Comparison of ENCODE assay signal across 8 mouse cellular contexts in the genomic region with DNA sequence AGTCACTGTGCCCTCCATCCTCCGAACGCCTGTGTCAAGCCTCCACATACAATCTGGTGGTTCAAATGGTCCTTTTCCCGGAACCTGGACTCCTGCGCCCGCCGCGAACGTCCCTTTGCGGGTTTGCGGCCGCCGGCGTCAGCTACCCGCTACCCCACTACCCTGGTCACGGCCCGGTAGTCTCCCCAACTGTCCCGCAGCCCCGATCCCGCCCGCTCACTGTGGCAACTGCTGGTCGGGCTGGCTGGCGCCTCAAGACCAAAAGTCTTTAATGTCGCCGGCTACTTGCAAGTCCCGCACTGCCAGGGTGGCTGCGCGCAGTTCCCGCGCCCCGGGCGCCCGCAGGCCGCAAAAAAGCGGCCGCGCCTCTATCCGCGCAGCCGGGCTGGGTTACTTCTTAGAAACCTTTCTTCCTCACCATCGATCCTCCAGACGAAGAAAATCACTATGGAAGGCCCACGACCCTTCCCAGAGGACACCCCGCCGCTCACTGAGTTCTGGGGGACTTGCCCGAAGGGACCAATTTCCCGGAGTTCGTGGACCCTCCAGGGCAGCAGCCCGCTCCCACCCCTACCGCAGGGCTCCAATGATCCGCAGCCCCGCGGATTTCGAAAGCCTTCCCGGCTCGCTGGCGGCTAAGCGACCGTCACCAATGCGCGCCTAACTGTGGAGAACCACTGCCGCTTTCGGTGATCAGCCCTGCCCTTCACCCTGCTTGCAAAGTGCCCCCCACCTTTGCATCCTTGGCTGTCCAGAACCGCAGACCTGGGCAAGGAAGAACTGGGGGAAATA. TPM values are rescaled to one million over a fixed set of nuclear protein-coding genes. Genes with fewer than 3 reads are reported as not detected.
DNase-seq lines count a peak whose midpoint lies in the region; ATAC-seq lines count a peak whose summit lies in the region.

No protein-coding gene starts in this region.

- DNase-seq in ovary, postnatal 10 days (ENCODE audit: low spot score), result peak; percentile 66
- no peak for DNase-seq in ovary, adult 18-20 months (ENCODE audit: low spot score)
- peak; percentile 50 for DNase-seq in cerebellum, adult 8-10 months
- peak; percentile 48 for DNase-seq in forelimb bud, embryonic 11.5 days (ENCODE audit: low read depth, low spot score)
- DNase-seq in limb, embryonic 11.5 days (ENCODE audit: low spot score), result peak; percentile 76
- peak; percentile 83 for DNase-seq in midbrain, embryonic 10.5 days (ENCODE audit: low spot score)
- peak; percentile 60 to 68 for DNase-seq in spleen, postnatal 36 days (ENCODE audit: low spot score in 2 of 2)

- ATAC-seq in hindbrain, embryonic 15.5 days (ENCODE audit: low FRiP score, low read depth), result peak; percentile 65
- peak; percentile 19 for ATAC-seq in limb, embryonic 11.5 days (ENCODE audit: insufficient number of reproducible peaks, low FRiP score, low TSS enrichment, low read depth)

- no peaks in the 10 kb centered on the region for H3K27me3 ChIP-seq in hindbrain, embryonic 15.5 days
- no peaks in the 10 kb centered on the region for H3K27me3 ChIP-seq in limb, embryonic 11.5 days (ENCODE audit: control insufficient read depth, insufficient read depth, low read length)
- no peaks in the 10 kb centered on the region for H3K27me3 ChIP-seq in midbrain, embryonic 10.5 days (ENCODE audit: low read depth, poor library complexity, severe bottlenecking)

- H3K27ac ChIP-seq in hindbrain, embryonic 15.5 days (replicated peaks), result peak overlapping the region; percentile 88
- H3K27ac ChIP-seq in limb, embryonic 11.5 days (replicated peaks; ENCODE audit: low read depth, low read length), result peak overlapping the region; percentile 99
- H3K27ac ChIP-seq in midbrain, embryonic 10.5 days (replicated peaks), result peak overlapping the region; percentile 95

- peak overlapping the region; percentile 65 for H3K4me3 ChIP-seq in hindbrain, embryonic 15.5 days
- H3K4me3 ChIP-seq in limb, embryonic 11.5 days (ENCODE audit: low read depth, low read length), result peak overlapping the region; percentile 41
- H3K4me3 ChIP-seq in midbrain, embryonic 10.5 days, result peak overlapping the region; percentile 74

- no peaks in the 10 kb centered on the region for H3K36me3 ChIP-seq in hindbrain, embryonic 15.5 days
- no peaks in the 10 kb centered on the region for H3K36me3 ChIP-seq in limb, embryonic 11.5 days (ENCODE audit: control insufficient read depth, insufficient read depth, low read length)
- H3K36me3 ChIP-seq in midbrain, embryonic 10.5 days, result peaks cover 29% of the 10 kb centered on the region

- H3K9me3 ChIP-seq in hindbrain, embryonic 15.5 days, result no peaks in the 10 kb centered on the region
- no peaks in the 10 kb centered on the region for H3K9me3 ChIP-seq in limb, embryonic 11.5 days (ENCODE audit: control insufficient read depth, low read length)
- no peaks in the 10 kb centered on the region for H3K9me3 ChIP-seq in midbrain, embryonic 10.5 days (replicated peaks)

- peaks cover 40% of the 10 kb centered on the region for H3K4me1 ChIP-seq in hindbrain, embryonic 15.5 days (replicated peaks)
- peaks cover 11% of the 10 kb centered on the region; the same call in 1 of the 2 replicates for H3K4me1 ChIP-seq in limb, embryonic 11.5 days (ENCODE audit: control insufficient read depth, insufficient read depth, low read length)
- H3K4me1 ChIP-seq in midbrain, embryonic 10.5 days, result peaks cover 84% of the 10 kb centered on the region

- peak overlapping the region; percentile 84 for H3K4me2 ChIP-seq in hindbrain, embryonic 15.5 days
- H3K4me2 ChIP-seq in limb, embryonic 11.5 days (ENCODE audit: low read depth, severe bottlenecking), result peak overlapping the region; percentile 62

- under 1% methylated on average over 63 of the region's 63 CpGs for WGBS in hindbrain, embryonic 15.5 days
- WGBS in limb, embryonic 11.5 days, result under 1% methylated on average over 62 of the region's 63 CpGs
- whole genome bisulfite sequencing in midbrain, embryonic 10.5 days, result under 1% methylated on average over 63 of the region's 63 CpGs

- peak overlapping the region; percentile 52 for H3K9ac ChIP-seq in hindbrain, embryonic 15.5 days
- peak overlapping the region; percentile 80 for H3K9ac ChIP-seq in limb, embryonic 11.5 days (ENCODE audit: low read length)

RNA-seq across cellular contexts. Expression of a gene that starts 6.8 kb away (rescaled TPM):
- 17.0 and 21.8 TPM in 2 replicates for polyA plus RNA-seq in hindbrain, embryonic 15.5 days (2015; fragmentation: Nextera tagmentation; extraction: Ambion mirVana)
- 13.7 and 16.1 TPM in 2 replicates for polyA plus RNA-seq in limb, embryonic 11.5 days (2014; fragmentation: Nextera tagmentation; extraction: Ambion mirVana)
- 15.5 and 20.9 TPM in 2 replicates for polyA plus RNA-seq in midbrain, embryonic 10.5 days (2016; fragmentation: Nextera tagmentation; extraction: Ambion mirVana)

RNA-seq across cellular contexts. Expression of a gene that starts 28.6 kb away (rescaled TPM):
- 34.3 and 34.5 TPM in 2 replicates for polyA plus RNA-seq in hindbrain, embryonic 15.5 days (2015; fragmentation: Nextera tagmentation; extraction: Ambion mirVana)
- polyA plus RNA-seq in limb, embryonic 11.5 days (2014; fragmentation: Nextera tagmentation; extraction: Ambion mirVana), result 8.9 and 9.8 TPM in 2 replicates
- 32.3 and 37.7 TPM in 2 replicates for polyA plus RNA-seq in midbrain, embryonic 10.5 days (2016; fragmentation: Nextera tagmentation; extraction: Ambion mirVana)

RNA-seq across cellular contexts. Expression of a gene that starts 54.5 kb away (rescaled TPM):
- polyA plus RNA-seq in hindbrain, embryonic 15.5 days (2015; fragmentation: Nextera tagmentation; extraction: Ambion mirVana), result 3.6 and 4.1 TPM in 2 replicates
- polyA plus RNA-seq in limb, embryonic 11.5 days (2014; fragmentation: Nextera tagmentation; extraction: Ambion mirVana), result 3.0 and 3.4 TPM in 2 replicates
- polyA plus RNA-seq in midbrain, embryonic 10.5 days (2016; fragmentation: Nextera tagmentation; extraction: Ambion mirVana), result 2.5 and 2.8 TPM in 2 replicates
